Mouse (Mus musculus) ovary, postnatal 36 days (tissue): ENCODE data around the gene Rnf181.

Experiments used
- DNase-seq: peaks from one replicate; pipeline ENCODE4 v3.0.0; 2022; ENCODE audit warnings: low spot score, mixed read lengths

The Rnf181 gene

GRCm38 (mm10) chr6:72359891-72360598, 6.7 kb downstream of the Rnf181 start:
- DNase-seq, result no peak

GRCm38 (mm10) chr6:72359343-72359742, 7.4 kb downstream of the Rnf181 start:
- DNase-seq, result no peak

GRCm38 (mm10) chr6:72358086-72358764, 8.5 kb downstream of the Rnf181 start:
- no peak for DNase-seq

- DNase-seq, result no peak
Measured at GRCm38 (mm10) chr6:72357164-72358079, 9.3 kb downstream of the Rnf181 start.

GRCm38 (mm10) chr6:72356001-72356532, 10.7 kb downstream of the Rnf181 start:
- DNase-seq, result no peak

- peak; percentile 85 for DNase-seq
Measured at GRCm38 (mm10) chr6:72355066-72355911, 11.5 kb downstream of the Rnf181 start, which contains the start of gene Tmem150a. Gene Tmem150a (plus strand): TSS chr6:72355447.

- DNase-seq, result no peak
Measured at GRCm38 (mm10) chr6:72354025-72354424, 12.7 kb downstream of the Rnf181 start.

- no peak for DNase-seq
Measured at GRCm38 (mm10) chr6:72352636-72353405, 13.9 kb downstream of the Rnf181 start.

GRCm38 (mm10) chr6:72350214-72350613, 16.5 kb downstream of the Rnf181 start:
- DNase-seq, result no peak

GRCm38 (mm10) chr6:72348411-72348810, 18.3 kb downstream of the Rnf181 start:
- DNase-seq, result peak; percentile 23

GRCm38 (mm10) chr6:72347166-72347941, 19.4 kb downstream of the Rnf181 start, which contains the start of gene 0610030E20Rik:
Gene 0610030E20Rik (plus strand): TSS chr6:72347317.
- peak; percentile 75 for DNase-seq

- DNase-seq, result no peak
Measured at GRCm38 (mm10) chr6:72346261-72346660, 20.5 kb downstream of the Rnf181 start.

GRCm38 (mm10) chr6:72345633-72346032, 21.1 kb downstream of the Rnf181 start:
- DNase-seq, result no peak

GRCm38 (mm10) chr6:72345074-72345567, 21.6 kb downstream of the Rnf181 start, which contains the start of gene Usp39:
Gene Usp39 (minus strand): TSS chr6:72345184.
- peak; percentile 88 for DNase-seq

GRCm38 (mm10) chr6:72344396-72345073, 22.2 kb downstream of the Rnf181 start:
- no peak for DNase-seq

GRCm38 (mm10) chr6:72340481-72340880, 26.3 kb downstream of the Rnf181 start:
- DNase-seq, result no peak

- DNase-seq, result no peak
Measured at GRCm38 (mm10) chr6:72333111-72333510, 33.6 kb downstream of the Rnf181 start.

GRCm38 (mm10) chr6:72330133-72330532, 36.6 kb downstream of the Rnf181 start:
- no peak for DNase-seq

GRCm38 (mm10) chr6:72329019-72329418, 37.7 kb downstream of the Rnf181 start:
- no peak for DNase-seq
